In the genomic region with DNA sequence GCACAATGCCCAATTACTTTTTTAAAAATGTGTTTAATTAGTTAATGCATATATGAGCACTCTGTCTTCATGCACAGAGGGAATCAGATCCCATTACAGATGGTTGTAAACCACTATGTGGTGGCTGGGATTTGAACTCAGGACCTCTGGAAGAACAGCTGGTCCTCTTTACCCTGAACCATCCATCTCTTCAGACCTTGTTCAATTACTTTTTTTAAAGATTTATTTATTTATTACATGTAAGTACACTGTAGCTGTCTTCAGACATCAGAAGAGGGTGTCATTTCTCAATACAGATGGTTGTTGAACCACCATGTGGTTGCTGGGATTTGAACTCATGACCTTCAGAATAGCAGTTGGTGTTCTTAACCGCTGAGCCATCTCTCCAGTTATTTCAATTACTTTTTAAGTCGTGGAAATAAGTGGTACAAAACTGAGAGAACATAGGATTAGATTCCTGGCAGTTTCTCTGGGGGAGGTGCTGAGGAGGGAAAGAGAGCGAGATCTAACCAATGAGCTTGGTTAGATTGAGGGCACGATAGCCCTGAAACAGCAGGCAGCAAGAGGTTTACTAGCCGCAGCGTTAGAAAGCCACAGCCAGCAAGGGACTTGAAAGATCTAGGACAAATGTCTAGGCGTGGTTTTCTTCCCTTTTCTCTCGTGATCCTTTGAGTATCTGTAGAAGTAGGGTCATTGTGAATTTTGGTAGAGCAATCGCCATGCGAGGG, we compare ENCODE assay signal across 8 mouse cellular contexts. TPM values are rescaled to one million over a fixed set of nuclear protein-coding genes. Genes with fewer than 3 reads are reported as not detected.
DNase-seq lines count a peak whose midpoint lies in the region; ATAC-seq and TF ChIP-seq lines count a peak whose summit lies in the region.

No protein-coding gene starts in this region.

- TF ChIP-seq CTCF in MEL (IDR thresholded peaks at IDR 0.05 in 2 of 3, conservative IDR thresholded peaks at IDR 0.05 in 1 of 3; ENCODE audit: control insufficient read depth in 1 of 3, insufficient read depth in 1 of 3, low read depth in 2 of 3, low read length in 3 of 3, poor library complexity in 1 of 3, severe bottlenecking in 1 of 3): no peak

- ATAC-seq in forebrain, embryonic 14.5 days: no peak
- no peak for ATAC-seq in liver, embryonic 16.5 days (ENCODE audit: low read depth)

- H3K79me2 ChIP-seq in MEL (ENCODE audit: control insufficient read depth, insufficient read depth, low read length, poor library complexity): peaks cover 2% of the 10 kb centered on the region; the same call in 1 of the 2 replicates

- peaks cover 6 to 8% of the 10 kb centered on the region in 2 experiments for H3K4me1 ChIP-seq in MEL (ENCODE audit: control insufficient read depth in 1 of 2, insufficient read depth in 2 of 2, low read length in 2 of 2)
- H3K4me1 ChIP-seq in forebrain, embryonic 14.5 days (ENCODE audit: control insufficient read depth, insufficient read depth, low read length): peaks cover 13% of the 10 kb centered on the region
- H3K4me1 ChIP-seq in liver, embryonic 16.5 days (ENCODE audit: control insufficient read depth, low read depth, low read length): peaks cover 39% of the 10 kb centered on the region

- peak; percentile 19 for DNase-seq in kidney, adult 11 months
- DNase-seq in kidney, postnatal 25 days: no peak
- DNase-seq in MEL (ENCODE audit: low read depth, low spot score): peak; percentile 90
- DNase-seq in forebrain, embryonic 14.5 days (ENCODE audit: low spot score): no peak
- DNase-seq in B cell, adult 2 months: no peak
- no peak for DNase-seq in right cerebral cortex, adult 2 months (ENCODE audit: low spot score in 2 of 2)
- no peak for DNase-seq in urinary bladder, postnatal 4 days (ENCODE audit: low spot score in 2 of 2)

- H3K36me3 ChIP-seq in MEL (ENCODE audit: control insufficient read depth in 1 of 2, insufficient read depth in 2 of 2, low read length in 2 of 2): peaks cover 0 to 6% of the 10 kb centered on the region in 2 experiments; a peak in 2 of 4 replicates
- H3K36me3 ChIP-seq in forebrain, embryonic 14.5 days (ENCODE audit: control insufficient read depth, insufficient read depth, low read length): peaks cover 11% of the 10 kb centered on the region
- H3K36me3 ChIP-seq in liver, embryonic 16.5 days (ENCODE audit: control insufficient read depth, insufficient read depth): no peaks in the 10 kb centered on the region

- peak in 1 of 2 experiments; percentile 32; a peak in 3 of 4 replicates for TF ChIP-seq EP300 in MEL (IDR thresholded peaks at IDR 0.05; ENCODE audit: low read depth in 1 of 2, low read length in 2 of 2)

- H3K27me3 ChIP-seq in MEL (ENCODE audit: control insufficient read depth in 1 of 2, insufficient read depth in 2 of 2, low read length in 2 of 2): no peaks in the 10 kb centered on the region
- no peaks in the 10 kb centered on the region for H3K27me3 ChIP-seq in forebrain, embryonic 14.5 days (replicated peaks; ENCODE audit: control insufficient read depth, insufficient read depth, low read length)
- no peaks in the 10 kb centered on the region for H3K27me3 ChIP-seq in liver, embryonic 16.5 days (ENCODE audit: control insufficient read depth, insufficient read depth, low read depth, low read length)

- 14% methylated on average over 10 of the region's 10 CpGs for WGBS in forebrain, embryonic 14.5 days
- WGBS in liver, embryonic 16.5 days (ENCODE audit: insufficient replicate concordance): 5% methylated on average over 10 of the region's 10 CpGs

- peak overlapping the region; percentile 64 for H3K4me2 ChIP-seq in forebrain, embryonic 14.5 days (ENCODE audit: low read length)
- peak overlapping the region; percentile 77 for H3K4me2 ChIP-seq in liver, embryonic 16.5 days (ENCODE audit: low read depth, low read length)

- peak overlapping the region; percentile 88 for H3K27ac ChIP-seq in MEL (ENCODE audit: control insufficient read depth, low read depth, low read length)
- H3K27ac ChIP-seq in forebrain, embryonic 14.5 days (ENCODE audit: low read depth, low read length): peak overlapping the region; percentile 89
- peak overlapping the region; percentile 96 for H3K27ac ChIP-seq in liver, embryonic 16.5 days (ENCODE audit: low read length)

- H3K4me3 ChIP-seq in MEL (ENCODE audit: control insufficient read depth in 1 of 2, insufficient read depth in 1 of 2, low read depth in 2 of 2, low read length in 2 of 2): peak overlapping the region; percentile 62 to 76
- H3K4me3 ChIP-seq in forebrain, embryonic 14.5 days (ENCODE audit: low read depth, low read length): peak overlapping the region; percentile 73
- peak overlapping the region; percentile 79 for H3K4me3 ChIP-seq in liver, embryonic 16.5 days (ENCODE audit: low read depth, low read length)

- TF ChIP-seq RAD21 in MEL (IDR thresholded peaks at IDR 0.05; ENCODE audit: low read depth, low read length): no peak

- no peaks in the 10 kb centered on the region for H3K9me3 ChIP-seq in MEL (replicated peaks; ENCODE audit: insufficient read depth, low read length)
- no peaks in the 10 kb centered on the region for H3K9me3 ChIP-seq in forebrain, embryonic 14.5 days (replicated peaks; ENCODE audit: control insufficient read depth, low read length)
- H3K9me3 ChIP-seq in liver, embryonic 16.5 days (replicated peaks; ENCODE audit: control insufficient read depth, low read length): no peaks in the 10 kb centered on the region

- TF ChIP-seq POLR2A in MEL (IDR thresholded peaks at IDR 0.05; ENCODE audit: control insufficient read depth in 1 of 2, insufficient read depth in 1 of 2, low read depth in 1 of 2, low read length in 2 of 2, poor library complexity in 1 of 2): peak in 1 of 2 experiments; percentile 79; a peak in 3 of 4 replicates

- H3K9ac ChIP-seq in MEL (ENCODE audit: control insufficient read depth, low read depth, low read length, poor library complexity, severe bottlenecking): peak overlapping the region; percentile 63
- H3K9ac ChIP-seq in forebrain, embryonic 14.5 days (ENCODE audit: low read length): peak overlapping the region; percentile 33; the same call in 1 of the 2 replicates
- H3K9ac ChIP-seq in liver, embryonic 16.5 days (ENCODE audit: low read depth, low read length): peak overlapping the region; percentile 57

TF ChIP-seq in MEL, 35 proteins besides CTCF, POLR2A, EP300 and RAD21 (continues in another document):
- TF ChIP-seq USF1 (IDR thresholded peaks at IDR 0.05; ENCODE audit: low read depth, low read length) (0 out of 2 replicates have a peak, but pooled peaks have one; percentile 4), CHD1 (IDR thresholded peaks at IDR 0.05; ENCODE audit: low read depth, low read length) (no peak), ELF1 (IDR thresholded peaks at IDR 0.05; ENCODE audit: low read depth, low read length) (no peak), TAL1 (IDR thresholded peaks at IDR 0.05; ENCODE audit: low read length) (no peak), ZMIZ1 (IDR thresholded peaks at IDR 0.05; ENCODE audit: low read depth, low read length) (peak; percentile 99), BHLHE40 (IDR thresholded peaks at IDR 0.05; ENCODE audit: borderline replicate concordance, low read depth, low read length) (0 out of 2 replicates have a peak, but pooled peaks have one; percentile 31), MAFK (IDR thresholded peaks at IDR 0.05; ENCODE audit: borderline replicate concordance, low read depth, low read length) (no peak), HCFC1 (IDR thresholded peaks at IDR 0.05; ENCODE audit: low read depth, low read length) (peak; percentile 59), MXI1 (IDR thresholded peaks at IDR 0.05; ENCODE audit: low read depth, low read length) (peak; percentile 54; the same call in 1 of the 2 replicates), MAX (IDR thresholded peaks at IDR 0.05; ENCODE audit: low read length) (0 out of 2 replicates have a peak, but pooled peaks have one; percentile 14), ZC3H11A (IDR thresholded peaks at IDR 0.05; ENCODE audit: low read depth, low read length) (no peak), ETS1 (IDR thresholded peaks at IDR 0.05; ENCODE audit: low read depth, low read length) (peak; percentile 65), GABPA (IDR thresholded peaks at IDR 0.05; ENCODE audit: low read depth, low read length) (no peak), SIN3A (IDR thresholded peaks at IDR 0.05; ENCODE audit: low read length) (peak; percentile 74)

RNA-seq across cellular contexts. Expression of gene Casp9, which starts 0.7 kb away (rescaled TPM):
- 2.8 and 3.8 TPM in 2 replicates for total RNA-seq in MEL (2012; rRNA removed)
- 1 to 10 TPM in 1 of 2 experiments, not detected in 1; 6.4 TPM for polyA plus RNA-seq in MEL (2012; ENCODE audit: insufficient read depth in 1 of 2, insufficient read length in 2 of 2, low read depth in 1 of 2, low replicate concordance in 2 of 2, missing spikeins in 1 of 2)
- polyA plus RNA-seq in forebrain, embryonic 14.5 days (2014; fragmentation: Nextera tagmentation; extraction: Ambion mirVana): 8.3 and 10.2 TPM in 2 replicates
- polyA plus RNA-seq in liver, embryonic 16.5 days (2015; fragmentation: Nextera tagmentation; extraction: Ambion mirVana): 9.5 and 10.4 TPM in 2 replicates

RNA-seq across cellular contexts. Expression of gene Dnajc16, which starts 2.0 kb away (rescaled TPM):
- total RNA-seq in MEL (2012; rRNA removed): 3.2 and 3.4 TPM in 2 replicates
- 1 to 10 TPM in 1 of 2 experiments, not detected in 1; 6.8 TPM for polyA plus RNA-seq in MEL (2012; ENCODE audit: insufficient read depth in 1 of 2, insufficient read length in 2 of 2, low read depth in 1 of 2, low replicate concordance in 2 of 2, missing spikeins in 1 of 2)
- polyA plus RNA-seq in forebrain, embryonic 14.5 days (2014; fragmentation: Nextera tagmentation; extraction: Ambion mirVana): 3.6 and 4.6 TPM in 2 replicates
- polyA plus RNA-seq in liver, embryonic 16.5 days (2015; fragmentation: Nextera tagmentation; extraction: Ambion mirVana): 2.5 and 2.6 TPM in 2 replicates

RNA-seq across cellular contexts. Expression of gene Cela2a, which starts 33.2 kb away (rescaled TPM):
- total RNA-seq in MEL (2012; rRNA removed): not detected in 2 replicates
- not detected for polyA plus RNA-seq in MEL (2012; ENCODE audit: insufficient read depth in 1 of 2, insufficient read length in 2 of 2, low read depth in 1 of 2, low replicate concordance in 2 of 2, missing spikeins in 1 of 2)
- not detected in 2 replicates for polyA plus RNA-seq in forebrain, embryonic 14.5 days (2014; fragmentation: Nextera tagmentation; extraction: Ambion mirVana)
- polyA plus RNA-seq in liver, embryonic 16.5 days (2015; fragmentation: Nextera tagmentation; extraction: Ambion mirVana): 1.8 and 13.9 TPM in 2 replicates

RNA-seq across cellular contexts. Expression of gene Agmat, which starts 46.2 kb away (rescaled TPM):
- total RNA-seq in MEL (2012; rRNA removed): 0.12 TPM in 1 of 2 replicates, not detected in the other
- under 1 TPM in 1 of 2 experiments, not detected in 1; 0.07 TPM for polyA plus RNA-seq in MEL (2012; ENCODE audit: insufficient read depth in 1 of 2, insufficient read length in 2 of 2, low read depth in 1 of 2, low replicate concordance in 2 of 2, missing spikeins in 1 of 2)
- polyA plus RNA-seq in forebrain, embryonic 14.5 days (2014; fragmentation: Nextera tagmentation; extraction: Ambion mirVana): not detected in 2 replicates
- 25.9 and 28.3 TPM in 2 replicates for polyA plus RNA-seq in liver, embryonic 16.5 days (2015; fragmentation: Nextera tagmentation; extraction: Ambion mirVana)

RNA-seq across cellular contexts. Expression of gene Ctrc, which starts 53.4 kb away (rescaled TPM):
- not detected in 2 replicates for total RNA-seq in MEL (2012; rRNA removed)
- polyA plus RNA-seq in MEL (2012; ENCODE audit: insufficient read depth in 1 of 2, insufficient read length in 2 of 2, low read depth in 1 of 2, low replicate concordance in 2 of 2, missing spikeins in 1 of 2): not detected
- polyA plus RNA-seq in forebrain, embryonic 14.5 days (2014; fragmentation: Nextera tagmentation; extraction: Ambion mirVana): not detected in 2 replicates
- polyA plus RNA-seq in liver, embryonic 16.5 days (2015; fragmentation: Nextera tagmentation; extraction: Ambion mirVana): not detected in 2 replicates

Comparison
In these comparisons a context has a peak if more than half of its experiments do, and no peak if none do; other contexts are left out.
1. DNase-seq: peak in kidney, adult 11 months (single experiment) and MEL (single experiment); none in kidney, postnatal 25 days (0 of 2), forebrain, embryonic 14.5 days (single experiment), B cell, adult 2 months (0 of 2), right cerebral cortex, adult 2 months (0 of 2) and urinary bladder, postnatal 4 days (0 of 2).
2. Peak in every context shown above with its lines, with median percentiles within 50 percentile points of each other: H3K27ac ChIP-seq, H3K4me3 ChIP-seq and H3K9ac ChIP-seq.